Mouse (Mus musculus): ENCODE data around the gene Gm20388.

GRCm38 (mm10) chr8:122807907-122808306, 2897.3 kb downstream of the Gm20388 start:
- no peak for TF ChIP-seq POLR2A (IDR thresholded peaks at IDR 0.05; ENCODE audit: low read depth, low read length)
- no peak for TF ChIP-seq CTCF (conservative IDR thresholded peaks at IDR 0.05; ENCODE audit: insufficient read depth, insufficient read length, low read depth, low read length)

All from kidney, adult 2 months (tissue).